Mouse (Mus musculus): ENCODE data around the gene Tex14. TPM values are rescaled to one million over a fixed set of nuclear protein-coding genes. Genes with fewer than 3 reads are reported as not detected.
"Not testable (repeated sequence)": the region's sequence is repeated elsewhere in the genome, so short reads cannot be mapped to it uniquely, and the experiment has no call there.

Tex14 gene
- polyA plus RNA-seq, 1 experiment from 2014 or later: 0.45 TPM

DNA sequence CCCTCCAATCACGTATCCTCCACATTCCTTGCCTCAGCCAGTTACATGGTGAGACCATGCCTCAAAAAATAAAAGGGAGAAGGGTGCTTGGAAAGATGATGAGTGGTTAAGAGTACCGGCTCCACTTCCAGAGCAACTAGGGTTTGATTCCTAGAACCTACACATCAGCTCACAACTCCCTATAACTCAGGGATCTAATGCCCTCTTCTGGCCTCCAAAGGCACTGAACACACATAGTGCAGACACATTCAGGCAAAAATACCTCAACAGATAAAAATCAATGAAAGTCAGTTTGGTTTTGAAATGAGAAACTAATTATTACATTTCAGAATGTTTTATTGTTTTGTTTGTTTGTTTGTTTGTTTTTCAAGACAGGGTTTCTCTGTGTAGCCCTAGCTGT is 6.5 kb upstream of the Tex14 start:
- ATAC-seq (ENCODE audit: insufficient number of reproducible peaks, low FRiP score): no peak
- no peak overlapping the region for H3K4me3 ChIP-seq
- no peaks in the 10 kb centered on the region for H3K9me3 ChIP-seq (replicated peaks)
- H3K27me3 ChIP-seq (replicated peaks): no peaks in the 10 kb centered on the region
- no peak overlapping the region for H3K4me2 ChIP-seq
- H3K27ac ChIP-seq (ENCODE audit: poor library complexity, severe bottlenecking): no peak overlapping the region
- no peaks in the 10 kb centered on the region for H3K4me1 ChIP-seq (replicated peaks)
- no peak overlapping the region for H3K9ac ChIP-seq
- 62% methylated on average over 2 of the region's 2 CpGs for WGBS
- H3K36me3 ChIP-seq: peaks cover 28% of the 10 kb centered on the region

DNA sequence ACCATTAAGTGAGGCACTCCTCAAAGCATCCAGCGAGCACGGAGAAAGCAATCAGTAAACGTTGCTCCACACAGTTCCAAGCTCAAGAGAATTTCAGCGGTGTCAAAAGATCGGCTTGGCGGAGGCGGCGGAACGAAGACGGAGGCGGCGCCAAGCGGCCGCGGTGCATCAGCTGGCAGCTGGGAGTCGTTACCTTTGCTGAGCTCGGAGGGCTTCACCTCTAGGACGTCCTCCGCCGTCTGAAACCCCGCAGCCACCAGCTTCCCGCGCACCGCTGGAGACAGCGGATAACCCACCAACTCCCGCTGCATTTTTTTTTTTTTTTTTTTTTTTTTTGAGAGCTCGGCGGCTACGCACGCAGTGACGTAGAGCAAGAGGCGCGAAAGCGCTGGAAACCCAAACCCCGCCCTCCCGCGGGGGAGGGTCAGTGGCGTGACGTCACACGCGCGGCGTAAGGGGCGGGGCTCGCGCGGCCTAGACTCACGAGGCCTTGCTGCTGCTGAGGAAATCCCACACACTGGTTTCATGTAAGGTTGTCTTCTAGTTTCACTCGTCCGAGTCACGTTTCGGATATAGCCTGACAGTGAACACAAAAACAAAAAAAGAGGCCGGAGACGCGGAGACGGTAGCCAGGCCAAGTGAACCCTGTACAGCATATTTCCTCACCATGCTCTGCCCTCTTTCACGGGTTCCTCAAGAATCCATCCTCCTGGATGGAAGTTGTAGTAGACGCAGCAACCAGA is 583 bp upstream of the Tex14 start:
- H3K4me1 ChIP-seq (replicated peaks): peaks cover 5% of the 10 kb centered on the region
- WGBS: 1% methylated on average over 57 of the region's 58 CpGs
- peak overlapping the region; percentile 74 for H3K4me2 ChIP-seq
- no peaks in the 10 kb centered on the region for H3K9me3 ChIP-seq (replicated peaks)
- peak overlapping the region; percentile 94 for H3K27ac ChIP-seq (ENCODE audit: poor library complexity, severe bottlenecking)
- peak overlapping the region; percentile 80 for H3K9ac ChIP-seq
- H3K27me3 ChIP-seq (replicated peaks): no peaks in the 10 kb centered on the region
- ATAC-seq (ENCODE audit: insufficient number of reproducible peaks, low FRiP score): peak; percentile 96
- H3K36me3 ChIP-seq: peaks cover 17% of the 10 kb centered on the region
- peak overlapping the region; percentile 63 for H3K4me3 ChIP-seq

DNA sequence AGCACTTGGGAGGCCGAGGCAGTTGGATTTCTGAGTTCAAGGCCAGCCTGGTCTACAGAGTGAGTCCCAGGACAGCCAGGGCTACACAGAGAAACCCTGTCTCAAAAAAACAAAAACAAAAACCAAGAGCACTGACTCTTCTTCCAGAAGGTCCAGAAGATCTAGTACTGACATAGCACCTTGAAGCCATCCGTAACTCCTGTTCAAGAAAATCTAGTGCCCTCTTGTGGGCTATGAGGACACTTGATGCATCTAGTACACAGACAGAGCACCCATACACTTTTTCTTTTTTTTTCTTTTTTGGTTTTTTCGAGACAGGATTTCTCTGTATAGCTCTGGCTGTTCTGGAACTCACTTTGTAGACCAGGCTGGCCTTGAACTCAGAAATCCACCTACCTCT is 8.5 kb downstream of the Tex14 start:
- WGBS: 62% methylated on average over 3 of the region's 3 CpGs
- H3K9me3 ChIP-seq (replicated peaks); H3K27me3 ChIP-seq (replicated peaks); H3K4me2 ChIP-seq; H3K27ac ChIP-seq (ENCODE audit: poor library complexity, severe bottlenecking); H3K36me3 ChIP-seq; H3K4me1 ChIP-seq (replicated peaks); ATAC-seq (ENCODE audit: insufficient number of reproducible peaks, low FRiP score); H3K9ac ChIP-seq; H3K4me3 ChIP-seq: not testable (repeated sequence)

DNA sequence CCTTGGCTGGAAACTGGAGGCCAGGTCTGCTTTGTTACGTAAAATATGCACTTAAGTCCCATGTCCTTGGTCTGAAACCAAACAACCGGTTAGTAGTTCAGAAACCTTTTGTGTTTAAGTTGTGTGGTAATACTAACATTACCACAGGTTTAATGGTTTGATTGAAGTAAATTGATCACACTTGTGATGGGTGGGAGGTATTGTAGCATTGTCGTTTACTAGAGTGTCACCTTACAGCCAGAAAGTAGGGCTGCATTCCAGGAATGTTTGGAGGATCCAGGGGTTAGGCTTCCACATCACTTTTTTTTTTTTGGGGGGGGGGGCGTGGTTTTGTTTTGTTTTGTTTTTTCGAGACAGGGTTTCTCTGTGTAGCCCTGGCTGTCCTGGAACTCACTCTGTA is 11.3 kb downstream of the Tex14 start:
- H3K36me3 ChIP-seq: no peaks in the 10 kb centered on the region
- no peak for ATAC-seq (ENCODE audit: insufficient number of reproducible peaks, low FRiP score)
- WGBS: 48% methylated on average over 5 of the region's 5 CpGs
- no peaks in the 10 kb centered on the region for H3K4me1 ChIP-seq (replicated peaks)
- no peak overlapping the region for H3K9ac ChIP-seq
- H3K27me3 ChIP-seq (replicated peaks): no peaks in the 10 kb centered on the region
- H3K27ac ChIP-seq (ENCODE audit: poor library complexity, severe bottlenecking): no peak overlapping the region
- no peak overlapping the region for H3K4me3 ChIP-seq
- H3K4me2 ChIP-seq: no peak overlapping the region
- no peaks in the 10 kb centered on the region for H3K9me3 ChIP-seq (replicated peaks)

DNA sequence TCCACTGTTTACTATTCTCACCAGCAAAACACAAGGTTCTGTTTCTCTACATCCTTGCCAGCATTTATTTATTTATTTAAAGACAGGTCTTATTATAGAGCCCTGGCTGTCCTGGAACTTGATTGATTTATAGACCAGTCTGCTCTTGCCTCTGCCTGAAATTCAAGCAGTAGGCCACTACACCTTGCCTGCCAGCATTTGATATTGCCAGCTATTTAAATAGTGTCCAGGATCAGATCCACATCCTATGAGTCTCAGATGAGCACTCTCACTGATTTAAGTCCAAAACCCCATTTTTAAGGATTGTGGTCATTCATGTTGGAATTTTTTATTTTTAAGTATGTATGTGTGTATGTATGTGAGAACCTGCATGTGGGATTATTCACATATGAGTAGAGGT is 16.0 kb downstream of the Tex14 start:
- Histone ChIP-seq H3K9me3 (replicated peaks) (no peaks in the 10 kb centered on the region), H3K4me3 (no peak overlapping the region), H3K27ac (ENCODE audit: poor library complexity, severe bottlenecking) (no peak overlapping the region), H3K36me3 (no peaks in the 10 kb centered on the region), H3K9ac (no peak overlapping the region), H3K4me1 (replicated peaks) (peaks cover 8% of the 10 kb centered on the region), H3K27me3 (replicated peaks) (no peaks in the 10 kb centered on the region), H3K4me2 (no peak overlapping the region)
- ATAC-seq (ENCODE audit: insufficient number of reproducible peaks, low FRiP score): no peak

DNA sequence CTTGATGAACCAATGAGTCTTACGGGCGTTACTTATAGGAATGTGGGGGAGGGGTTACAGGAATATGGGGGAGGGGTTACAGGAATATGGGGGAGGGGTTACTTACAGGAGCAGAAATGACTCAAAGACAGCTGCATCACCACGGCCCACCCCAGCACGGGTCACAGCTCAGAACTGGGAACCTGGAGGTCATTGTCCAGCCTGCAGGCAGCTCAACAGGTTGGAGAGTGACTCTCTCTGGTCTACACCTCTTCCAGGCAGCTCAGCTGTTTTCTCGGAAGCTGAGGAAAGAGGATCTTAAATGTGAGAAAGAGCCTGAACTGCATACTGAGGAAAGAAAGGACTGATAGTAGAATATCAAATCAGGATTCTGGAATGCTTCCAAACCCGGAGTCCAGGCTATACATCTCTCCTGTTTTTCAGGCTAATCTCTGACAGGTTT is 16.9 kb downstream of the Tex14 start:
- WGBS: 10% methylated on average over 6 of the region's 6 CpGs
- Histone ChIP-seq H3K27me3 (replicated peaks) (no peaks in the 10 kb centered on the region), H3K4me1 (replicated peaks) (peaks cover 8% of the 10 kb centered on the region), H3K27ac (ENCODE audit: poor library complexity, severe bottlenecking) (peak overlapping the region; percentile 70), H3K9me3 (replicated peaks) (no peaks in the 10 kb centered on the region), H3K4me3 (peak overlapping the region; percentile 38), H3K9ac (peak overlapping the region; percentile 53), H3K4me2 (peak overlapping the region; percentile 69), H3K36me3 (no peaks in the 10 kb centered on the region)
- no peak for ATAC-seq (ENCODE audit: insufficient number of reproducible peaks, low FRiP score)

DNA sequence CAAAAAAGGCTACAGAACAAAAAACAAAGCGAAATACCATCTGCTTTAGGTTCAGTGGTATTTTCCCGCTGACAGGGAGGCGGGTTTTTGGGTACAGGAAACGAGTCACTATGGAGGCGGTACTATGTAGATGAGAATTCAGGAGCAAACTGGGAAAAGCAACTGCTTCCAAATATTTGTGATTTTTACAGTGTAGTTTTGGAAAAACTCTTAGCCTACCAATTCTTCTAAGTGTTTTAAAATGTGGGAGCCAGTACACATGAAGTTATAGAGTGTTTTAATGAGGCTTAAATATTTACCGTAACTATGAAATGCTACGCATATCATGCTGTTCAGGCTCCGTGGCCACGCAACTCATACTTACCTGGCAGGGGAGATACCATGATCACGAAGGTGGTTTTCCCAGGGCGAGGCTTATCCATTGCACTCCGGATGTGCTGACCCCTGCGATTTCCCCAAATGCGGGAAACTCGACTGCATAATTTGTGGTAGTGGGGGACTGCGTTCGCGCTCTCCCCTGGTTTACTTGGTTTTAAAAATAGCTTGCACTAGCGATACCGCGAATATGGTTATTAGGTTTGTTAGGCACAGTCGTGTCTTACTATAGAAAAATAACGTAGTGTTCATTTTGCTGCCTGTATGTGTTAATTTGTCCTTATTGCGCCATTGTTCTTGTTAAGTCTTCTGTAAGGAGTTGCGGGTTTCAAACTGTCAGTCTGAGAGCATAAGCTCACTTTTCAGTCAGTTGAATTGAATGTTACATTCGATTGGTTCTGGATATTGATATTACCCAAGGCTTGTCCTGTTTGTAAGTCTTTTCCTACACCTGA is 17.9 kb downstream of the Tex14 start:
- no peaks in the 10 kb centered on the region for H3K36me3 ChIP-seq
- H3K4me3 ChIP-seq: peak overlapping the region; percentile 38
- under 1% methylated on average over 26 of the region's 26 CpGs for WGBS
- ATAC-seq (ENCODE audit: insufficient number of reproducible peaks, low FRiP score): peak; percentile 86
- H3K4me2 ChIP-seq: peak overlapping the region; percentile 69
- H3K9ac ChIP-seq: no peak overlapping the region
- H3K4me1 ChIP-seq (replicated peaks): peaks cover 8% of the 10 kb centered on the region
- H3K27ac ChIP-seq (ENCODE audit: poor library complexity, severe bottlenecking): peak overlapping the region; percentile 70
- no peaks in the 10 kb centered on the region for H3K9me3 ChIP-seq (replicated peaks)
- no peaks in the 10 kb centered on the region for H3K27me3 ChIP-seq (replicated peaks)

DNA sequence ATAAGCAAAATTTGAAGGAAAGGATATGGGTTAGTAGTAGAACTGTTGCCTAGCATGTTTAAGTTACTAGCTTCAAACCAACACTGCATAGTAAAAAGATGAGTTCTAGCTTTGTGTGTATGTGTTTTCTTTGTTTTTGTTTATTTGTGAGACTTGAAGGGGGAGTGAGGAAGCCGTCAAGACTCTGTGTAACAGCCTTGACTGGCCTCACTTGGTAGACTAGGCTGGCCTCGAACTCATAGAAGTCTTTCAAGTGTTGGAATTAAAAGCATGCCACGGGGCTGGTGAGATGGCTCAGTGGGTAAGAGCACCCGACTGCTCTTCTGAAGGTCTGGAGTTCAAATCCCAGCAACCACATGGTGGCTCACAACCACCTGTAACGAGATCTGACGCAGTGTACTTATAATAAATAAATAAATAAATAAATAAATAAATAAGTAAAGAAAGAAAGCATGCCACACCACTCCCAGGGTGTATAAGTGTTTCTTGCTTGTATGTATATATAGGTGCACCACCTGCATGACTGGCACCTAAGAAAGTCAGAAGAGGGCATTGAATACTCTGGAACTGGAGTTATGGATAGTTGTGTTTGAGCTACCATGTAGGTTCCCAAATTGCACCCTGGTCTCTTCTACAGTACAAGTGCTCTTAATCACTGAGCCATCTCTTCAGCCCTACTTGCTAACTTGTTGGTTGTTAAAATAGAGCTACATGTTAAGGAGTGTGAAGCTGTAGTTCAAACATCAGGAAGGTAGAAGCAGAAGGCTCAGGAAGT is 18.9 kb downstream of the Tex14 start:
- 49% methylated on average over 6 of the region's 6 CpGs for WGBS

DNA sequence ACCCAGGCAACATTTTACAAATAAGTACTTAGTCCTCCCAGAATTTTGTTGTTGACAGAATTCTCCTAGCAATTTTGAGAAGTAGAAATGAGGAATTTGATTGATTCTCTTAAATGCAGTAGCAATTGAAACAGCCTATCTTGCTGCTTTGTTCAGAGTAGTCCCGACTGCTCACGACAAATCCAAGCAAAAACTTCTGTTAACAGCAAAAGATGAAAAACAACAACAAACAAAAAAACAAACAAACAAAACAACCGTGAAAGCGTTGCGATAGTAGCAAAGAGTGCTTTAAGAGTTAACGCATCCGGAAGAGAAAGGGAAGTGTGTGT is 21.2 kb downstream of the Tex14 start:
- 1% methylated on average over 7 of the region's 7 CpGs for WGBS
- Histone ChIP-seq H3K4me2 (peak overlapping the region; percentile 59), H3K9ac (peak overlapping the region; percentile 51), H3K27ac (ENCODE audit: poor library complexity, severe bottlenecking) (peak overlapping the region; percentile 43), H3K36me3 (no peaks in the 10 kb centered on the region), H3K27me3 (replicated peaks) (no peaks in the 10 kb centered on the region), H3K4me1 (replicated peaks) (peaks cover 8% of the 10 kb centered on the region), H3K9me3 (replicated peaks) (no peaks in the 10 kb centered on the region), H3K4me3 (peak overlapping the region; percentile 47)
- ATAC-seq (ENCODE audit: insufficient number of reproducible peaks, low FRiP score): no peak

More for the DNA sequence above, 18.9 kb downstream of the Tex14 start:
- H3K4me3 ChIP-seq: no peak overlapping the region
- H3K4me1 ChIP-seq (replicated peaks): peaks cover 8% of the 10 kb centered on the region
- H3K27me3 ChIP-seq (replicated peaks): no peaks in the 10 kb centered on the region
- no peak for ATAC-seq (ENCODE audit: insufficient number of reproducible peaks, low FRiP score)
- H3K36me3 ChIP-seq: no peaks in the 10 kb centered on the region
- no peak overlapping the region for H3K4me2 ChIP-seq
- peak overlapping the region; percentile 38; the same call in 1 of the 2 replicates for H3K27ac ChIP-seq (ENCODE audit: poor library complexity, severe bottlenecking)
- no peak overlapping the region for H3K9ac ChIP-seq
- no peaks in the 10 kb centered on the region for H3K9me3 ChIP-seq (replicated peaks)

DNA sequence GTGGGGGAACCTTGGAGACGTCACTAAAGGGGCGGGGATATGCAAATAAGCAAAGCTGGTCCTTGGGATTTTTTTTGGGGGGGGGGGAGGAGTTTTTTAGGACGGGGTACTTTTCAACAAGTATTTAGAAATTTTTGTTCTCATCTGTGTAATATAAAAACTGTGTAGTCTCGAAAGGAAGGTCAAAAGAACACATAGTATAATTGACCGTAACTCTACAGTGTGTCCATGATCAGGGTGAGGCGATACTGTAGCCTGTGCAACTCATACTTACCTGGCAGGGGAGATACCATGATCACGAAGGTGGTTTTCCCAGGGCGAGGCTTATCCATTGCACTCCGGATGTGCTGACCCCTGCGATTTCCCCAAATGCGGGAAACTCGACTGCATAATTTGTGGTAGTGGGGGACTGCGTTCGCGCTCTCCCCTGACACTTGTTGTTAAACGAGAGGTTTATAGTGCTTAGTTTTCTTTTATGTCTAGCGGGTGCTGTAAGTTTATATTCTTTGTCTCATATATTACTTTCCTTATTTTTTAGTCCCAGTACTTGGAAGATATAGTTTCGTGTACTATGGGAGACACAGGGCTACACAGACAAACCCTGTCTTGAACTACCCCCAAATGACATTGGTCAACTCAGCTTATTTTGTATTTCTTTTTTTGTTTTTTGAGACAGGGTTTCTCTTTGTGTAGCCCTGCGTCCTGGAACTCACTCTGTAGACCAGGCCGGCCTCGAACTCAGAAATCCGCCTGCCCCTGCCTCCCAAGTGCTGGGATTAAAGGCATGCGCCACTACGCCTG is 21.8 kb downstream of the Tex14 start:
- Histone ChIP-seq H3K9ac (peak overlapping the region; percentile 51), H3K4me2 (peak overlapping the region; percentile 59), H3K27ac (ENCODE audit: poor library complexity, severe bottlenecking) (peak overlapping the region; percentile 49), H3K4me3 (peak overlapping the region; percentile 47)
- ATAC-seq (ENCODE audit: insufficient number of reproducible peaks, low FRiP score): peak; percentile 88
- not testable (repeated sequence) for H3K36me3 ChIP-seq; H3K27me3 ChIP-seq (replicated peaks); H3K4me1 ChIP-seq (replicated peaks); H3K9me3 ChIP-seq (replicated peaks)
- WGBS: under 1% methylated on average over 24 of the region's 24 CpGs

Measured in heart, embryonic 12.5 days (tissue).